Mouse (Mus musculus): ENCODE results near the gene Errfi1.

DNA sequence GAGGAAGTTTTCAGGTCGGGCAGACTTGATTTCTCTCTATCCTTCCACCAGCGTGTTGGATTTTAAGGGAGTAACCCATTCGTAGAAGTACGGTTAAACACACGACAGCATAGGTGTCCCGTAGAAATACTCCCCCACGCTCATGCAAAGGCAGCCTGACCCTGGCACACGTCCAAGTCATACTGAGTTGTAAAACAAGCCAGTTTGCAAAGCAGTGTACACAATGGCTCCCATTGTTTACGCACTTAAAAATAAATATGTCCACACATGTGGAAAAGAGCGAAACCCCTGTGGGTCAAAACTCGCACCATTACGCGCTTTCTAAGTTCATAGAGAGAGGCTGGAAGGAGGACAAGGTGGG is 36.2 kb downstream of the Errfi1 start:
- TF ChIP-seq CTCF (IDR thresholded peaks at IDR 0.05; ENCODE audit: control insufficient read depth, insufficient read depth, low read length) (no peak), POLR2A (IDR thresholded peaks at IDR 0.05; ENCODE audit: borderline replicate concordance, control insufficient read depth, low read depth, low read length) (no peak)
